Mouse (Mus musculus): ENCODE data around the gene Cxcr2. TPM values are rescaled to one million over a fixed set of nuclear protein-coding genes. Genes with fewer than 3 reads are reported as not detected.

Cxcr2 gene
- polyA plus RNA-seq, 1 experiment from 2014 or later = not detected

DNA sequence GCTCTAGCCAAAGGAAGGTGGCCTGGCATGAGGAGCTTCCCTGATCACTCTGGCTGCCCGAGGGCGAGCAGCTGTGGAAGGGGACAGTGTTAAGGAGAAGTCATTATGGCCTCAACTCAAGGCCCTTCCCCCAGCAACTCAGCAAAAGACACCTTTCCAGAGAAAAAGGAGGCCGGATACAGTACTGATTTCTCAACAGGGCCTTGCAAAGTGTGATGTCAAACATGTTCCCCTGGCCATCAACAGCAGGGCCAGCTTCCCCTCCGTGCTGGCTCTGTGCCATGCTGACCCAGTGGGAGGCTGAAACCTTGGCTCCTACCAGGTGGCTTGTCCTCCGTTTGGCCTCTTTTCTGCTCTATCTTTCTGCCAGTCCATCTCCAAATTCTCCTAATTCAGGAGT, 13.3 kb downstream of the Cxcr2 start:
- no peak overlapping the region for H3K27ac ChIP-seq (replicated peaks in 1 of 2; ENCODE audit: control insufficient read depth in 1 of 2, insufficient read depth in 1 of 2, low read depth in 2 of 2, low read length in 2 of 2)
- H3K4me2 ChIP-seq (ENCODE audit: low read length) = no peak overlapping the region
- no peaks in the 10 kb centered on the region; a peak in 1 of 4 replicates for H3K4me1 ChIP-seq (ENCODE audit: control insufficient read depth in 2 of 2, insufficient read depth in 2 of 2, low read length in 2 of 2)
- no peak for ATAC-seq (ENCODE audit: insufficient number of reproducible peaks, insufficient read depth, low FRiP score, low read depth)
- H3K36me3 ChIP-seq (ENCODE audit: control insufficient read depth, insufficient read depth, low read length) = no peaks in the 10 kb centered on the region
- H3K4me3 ChIP-seq (ENCODE audit: control insufficient read depth in 1 of 2, insufficient read depth in 1 of 2, low read depth in 1 of 2, low read length in 2 of 2) = no peak overlapping the region
- H3K9ac ChIP-seq (ENCODE audit: low read length) = no peak overlapping the region
- WGBS = 74% methylated on average over 5 of the region's 5 CpGs
- no peaks in the 10 kb centered on the region for H3K9me3 ChIP-seq (ENCODE audit: control insufficient read depth, low read length)
- H3K27me3 ChIP-seq (ENCODE audit: control insufficient read depth, insufficient read depth, low read length) = no peaks in the 10 kb centered on the region

DNA sequence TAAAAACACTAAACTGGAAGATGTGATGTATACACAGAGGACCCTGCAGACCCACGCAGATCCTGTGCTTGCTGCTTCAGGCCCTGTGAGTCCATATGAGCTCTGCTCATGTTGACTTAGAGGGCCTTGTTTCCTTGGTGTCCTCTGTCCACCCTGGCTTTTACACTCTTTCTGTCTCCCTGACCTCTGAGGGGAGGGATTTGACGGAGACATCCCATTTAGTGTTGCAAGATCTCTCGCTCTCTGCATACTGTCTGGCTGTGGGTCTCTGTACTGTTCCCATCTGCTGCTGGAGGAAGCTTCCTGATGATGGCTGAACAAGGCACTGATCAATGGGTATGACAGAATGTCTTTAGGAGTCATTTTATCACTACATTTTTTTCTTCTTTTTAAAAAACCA, 15.9 kb downstream of the Cxcr2 start:
- 87% methylated on average over 3 of the region's 3 CpGs for WGBS

DNA sequence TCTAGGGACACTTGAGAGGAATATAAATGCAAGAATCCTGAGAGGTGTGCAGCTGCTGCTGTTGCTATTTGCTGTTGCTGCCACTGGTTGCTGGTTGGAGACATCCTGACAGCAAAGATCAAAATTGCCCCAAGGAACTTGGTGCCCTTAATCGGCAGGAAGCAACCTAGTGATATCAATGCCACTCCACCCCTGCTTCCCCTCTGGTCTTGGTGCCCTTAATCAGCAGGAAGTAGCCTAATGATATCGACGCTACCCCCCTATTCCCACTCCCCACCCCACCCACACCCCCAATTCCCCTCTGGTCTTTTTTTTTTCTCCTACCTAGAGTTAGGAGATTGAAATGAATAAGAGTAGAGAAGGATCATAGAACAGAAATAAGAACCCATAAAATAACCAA, 18.9 kb downstream of the Cxcr2 start:
- H3K4me2 ChIP-seq (ENCODE audit: low read length) = no peak overlapping the region
- no peak overlapping the region for H3K9ac ChIP-seq (ENCODE audit: low read length)
- H3K36me3 ChIP-seq (ENCODE audit: control insufficient read depth, insufficient read depth, low read length) = no peaks in the 10 kb centered on the region
- no peaks in the 10 kb centered on the region for H3K27me3 ChIP-seq (ENCODE audit: control insufficient read depth, insufficient read depth, low read length)
- WGBS = 45% methylated on average over 3 of the region's 3 CpGs
- H3K9me3 ChIP-seq (ENCODE audit: control insufficient read depth, low read length) = no peaks in the 10 kb centered on the region
- no peak overlapping the region for H3K4me3 ChIP-seq (ENCODE audit: control insufficient read depth in 1 of 2, insufficient read depth in 1 of 2, low read depth in 1 of 2, low read length in 2 of 2)
- ATAC-seq (ENCODE audit: insufficient number of reproducible peaks, insufficient read depth, low FRiP score, low read depth) = no peak
- H3K4me1 ChIP-seq (ENCODE audit: control insufficient read depth in 2 of 2, insufficient read depth in 2 of 2, low read length in 2 of 2) = no peaks in the 10 kb centered on the region; a peak in 1 of 4 replicates
- H3K27ac ChIP-seq (replicated peaks in 1 of 2; ENCODE audit: control insufficient read depth in 1 of 2, insufficient read depth in 1 of 2, low read depth in 2 of 2, low read length in 2 of 2) = no peak overlapping the region

More for the DNA sequence above, 15.9 kb downstream of the Cxcr2 start:
- H3K27me3 ChIP-seq (ENCODE audit: control insufficient read depth, insufficient read depth, low read length) = no peaks in the 10 kb centered on the region
- no peak overlapping the region for H3K27ac ChIP-seq (replicated peaks in 1 of 2; ENCODE audit: control insufficient read depth in 1 of 2, insufficient read depth in 1 of 2, low read depth in 2 of 2, low read length in 2 of 2)
- no peaks in the 10 kb centered on the region for H3K36me3 ChIP-seq (ENCODE audit: control insufficient read depth, insufficient read depth, low read length)
- no peaks in the 10 kb centered on the region for H3K9me3 ChIP-seq (ENCODE audit: control insufficient read depth, low read length)
- H3K4me3 ChIP-seq (ENCODE audit: control insufficient read depth in 1 of 2, insufficient read depth in 1 of 2, low read depth in 1 of 2, low read length in 2 of 2) = no peak overlapping the region
- no peaks in the 10 kb centered on the region; a peak in 1 of 4 replicates for H3K4me1 ChIP-seq (ENCODE audit: control insufficient read depth in 2 of 2, insufficient read depth in 2 of 2, low read length in 2 of 2)
- no peak for ATAC-seq (ENCODE audit: insufficient number of reproducible peaks, insufficient read depth, low FRiP score, low read depth)
- no peak overlapping the region for H3K4me2 ChIP-seq (ENCODE audit: low read length)
- no peak overlapping the region for H3K9ac ChIP-seq (ENCODE audit: low read length)

DNA sequence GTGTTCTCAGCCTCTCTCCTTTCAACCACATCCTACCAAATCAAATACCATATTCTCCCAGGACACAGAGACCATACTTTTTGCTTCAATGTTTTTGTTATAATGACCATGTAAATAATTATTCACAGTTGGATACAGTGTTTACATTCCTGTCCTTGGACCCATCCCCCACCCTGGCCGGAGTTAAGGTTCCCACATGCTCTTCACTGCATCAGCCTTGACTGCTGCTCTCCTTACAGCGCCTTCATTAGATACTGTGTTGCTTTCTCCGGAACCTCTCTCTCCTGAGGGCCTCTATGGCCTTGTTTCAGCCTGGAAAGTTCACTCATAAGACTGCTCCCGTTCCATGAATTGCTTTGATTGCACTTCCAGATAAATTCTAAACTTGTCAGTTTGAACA, 21.9 kb downstream of the Cxcr2 start:
- WGBS = 63% methylated on average over 4 of the region's 4 CpGs
- Histone ChIP-seq H3K27ac (replicated peaks in 1 of 2; ENCODE audit: control insufficient read depth in 1 of 2, insufficient read depth in 1 of 2, low read depth in 2 of 2, low read length in 2 of 2) (no peak overlapping the region), H3K4me3 (ENCODE audit: control insufficient read depth in 1 of 2, insufficient read depth in 1 of 2, low read depth in 1 of 2, low read length in 2 of 2) (no peak overlapping the region), H3K27me3 (ENCODE audit: control insufficient read depth, insufficient read depth, low read length) (no peaks in the 10 kb centered on the region), H3K9me3 (ENCODE audit: control insufficient read depth, low read length) (no peaks in the 10 kb centered on the region), H3K9ac (ENCODE audit: low read length) (no peak overlapping the region), H3K4me2 (ENCODE audit: low read length) (no peak overlapping the region), H3K4me1 (ENCODE audit: control insufficient read depth in 2 of 2, insufficient read depth in 2 of 2, low read length in 2 of 2) (peaks cover 10 to 16% of the 10 kb centered on the region in 2 experiments), H3K36me3 (ENCODE audit: control insufficient read depth, insufficient read depth, low read length) (no peaks in the 10 kb centered on the region)
- ATAC-seq (ENCODE audit: insufficient number of reproducible peaks, insufficient read depth, low FRiP score, low read depth) = no peak

DNA sequence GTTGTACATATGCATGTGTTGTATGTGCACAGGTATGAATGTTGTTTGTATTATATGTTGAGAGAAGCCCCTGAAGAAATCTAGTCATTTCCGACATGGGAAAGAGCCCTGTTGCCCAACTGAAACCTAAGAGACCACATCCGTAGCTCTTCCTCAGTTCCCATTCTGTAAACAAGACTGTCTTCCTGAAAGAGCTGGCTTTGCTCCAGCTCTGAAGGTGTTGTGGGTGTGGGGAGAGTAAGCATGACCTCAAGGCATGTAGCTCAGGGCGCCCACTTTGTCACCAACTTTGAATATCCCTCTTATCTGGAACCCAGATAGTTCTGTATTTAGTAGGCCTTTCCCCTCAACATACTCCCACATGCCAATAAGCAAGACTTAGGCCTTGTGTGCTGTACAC, 24.8 kb downstream of the Cxcr2 start:
- no peak for ATAC-seq (ENCODE audit: insufficient number of reproducible peaks, insufficient read depth, low FRiP score, low read depth)
- H3K9ac ChIP-seq (ENCODE audit: low read length) = no peak overlapping the region
- no peak overlapping the region for H3K4me3 ChIP-seq (ENCODE audit: control insufficient read depth in 1 of 2, insufficient read depth in 1 of 2, low read depth in 1 of 2, low read length in 2 of 2)
- H3K9me3 ChIP-seq (ENCODE audit: control insufficient read depth, low read length) = no peaks in the 10 kb centered on the region
- peaks cover 11 to 20% of the 10 kb centered on the region in 2 experiments for H3K4me1 ChIP-seq (ENCODE audit: control insufficient read depth in 2 of 2, insufficient read depth in 2 of 2, low read length in 2 of 2)
- no peaks in the 10 kb centered on the region for H3K27me3 ChIP-seq (ENCODE audit: control insufficient read depth, insufficient read depth, low read length)
- WGBS = 55% methylated on average over 3 of the region's 3 CpGs
- no peak overlapping the region for H3K27ac ChIP-seq (replicated peaks in 1 of 2; ENCODE audit: control insufficient read depth in 1 of 2, insufficient read depth in 1 of 2, low read depth in 2 of 2, low read length in 2 of 2)
- no peak overlapping the region for H3K4me2 ChIP-seq (ENCODE audit: low read length)
- H3K36me3 ChIP-seq (ENCODE audit: control insufficient read depth, insufficient read depth, low read length) = no peaks in the 10 kb centered on the region

DNA sequence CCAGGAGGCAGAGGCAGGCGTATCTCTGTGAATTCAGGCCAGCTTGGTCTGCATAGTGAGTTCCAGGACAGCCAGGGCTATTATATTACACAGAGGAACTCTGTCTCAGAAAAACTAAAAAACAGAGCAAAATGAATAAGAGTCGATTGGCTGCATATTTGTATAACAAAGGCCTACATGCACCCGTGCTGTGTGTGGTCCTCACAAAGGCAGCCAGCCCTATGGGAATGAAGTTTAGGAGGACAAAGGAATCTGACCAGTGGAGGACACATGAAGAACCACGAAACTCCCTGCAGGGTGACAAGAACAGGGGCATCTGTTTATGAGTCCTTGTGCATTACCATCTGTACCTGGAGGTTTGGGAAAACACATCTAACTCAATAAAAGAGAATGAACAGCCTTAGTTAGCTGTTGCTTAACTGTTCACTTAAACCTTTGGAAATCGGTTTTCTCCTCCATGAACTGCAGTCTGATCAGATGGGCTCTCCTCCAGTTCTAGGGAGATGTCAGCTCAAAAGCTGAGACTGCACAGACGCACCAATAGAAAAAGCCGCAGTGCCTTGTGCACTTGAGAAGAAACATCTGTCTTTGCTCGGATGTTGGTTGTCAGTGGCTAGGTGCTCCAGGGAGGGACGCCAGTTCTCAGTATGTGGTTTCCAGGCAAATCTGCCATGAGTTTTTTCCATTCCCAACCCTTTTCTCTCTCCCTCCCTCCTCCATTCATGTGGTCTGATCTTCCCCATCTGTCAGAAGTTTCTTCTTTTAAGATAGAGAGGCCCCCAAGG, 26.0 kb downstream of the Cxcr2 start:
- no peaks in the 10 kb centered on the region for H3K9me3 ChIP-seq (ENCODE audit: control insufficient read depth, low read length)
- ATAC-seq (ENCODE audit: insufficient number of reproducible peaks, insufficient read depth, low FRiP score, low read depth) = peak; percentile 81
- H3K4me2 ChIP-seq (ENCODE audit: low read length) = no peak overlapping the region
- no peak overlapping the region for H3K4me3 ChIP-seq (ENCODE audit: control insufficient read depth in 1 of 2, insufficient read depth in 1 of 2, low read depth in 1 of 2, low read length in 2 of 2)
- H3K27me3 ChIP-seq (ENCODE audit: control insufficient read depth, insufficient read depth, low read length) = no peaks in the 10 kb centered on the region
- peaks cover 11 to 20% of the 10 kb centered on the region in 2 experiments for H3K4me1 ChIP-seq (ENCODE audit: control insufficient read depth in 2 of 2, insufficient read depth in 2 of 2, low read length in 2 of 2)
- no peak overlapping the region for H3K9ac ChIP-seq (ENCODE audit: low read length)
- 27% methylated on average over 9 of the region's 9 CpGs for WGBS
- peak overlapping the region; percentile 43 to 68 for H3K27ac ChIP-seq (replicated peaks in 1 of 2; ENCODE audit: control insufficient read depth in 1 of 2, insufficient read depth in 1 of 2, low read depth in 2 of 2, low read length in 2 of 2)
- H3K36me3 ChIP-seq (ENCODE audit: control insufficient read depth, insufficient read depth, low read length) = no peaks in the 10 kb centered on the region

DNA sequence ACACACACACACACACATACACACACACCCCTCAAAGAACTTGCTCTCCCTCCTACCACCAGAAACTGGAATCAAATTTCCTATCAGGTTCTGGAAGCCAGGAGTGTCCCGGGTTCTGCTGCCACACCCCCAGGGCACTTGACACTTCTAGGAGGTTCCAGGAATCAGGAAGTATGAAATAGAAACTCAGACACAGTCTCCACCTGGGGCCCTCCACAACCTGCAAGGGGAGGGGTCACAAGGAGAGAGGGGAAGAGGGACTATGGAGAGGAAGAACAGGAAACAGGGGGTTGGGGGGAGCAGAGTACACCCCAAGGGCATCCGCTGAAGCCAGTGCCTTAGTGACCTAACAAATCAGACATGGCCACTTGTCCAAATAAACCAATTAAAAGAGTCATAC, 27.7 kb downstream of the Cxcr2 start:
- Histone ChIP-seq H3K36me3 (ENCODE audit: control insufficient read depth, insufficient read depth, low read length) (no peaks in the 10 kb centered on the region), H3K27ac (replicated peaks in 1 of 2; ENCODE audit: control insufficient read depth in 1 of 2, insufficient read depth in 1 of 2, low read depth in 2 of 2, low read length in 2 of 2) (no peak overlapping the region), H3K27me3 (ENCODE audit: control insufficient read depth, insufficient read depth, low read length) (no peaks in the 10 kb centered on the region), H3K4me1 (ENCODE audit: control insufficient read depth in 2 of 2, insufficient read depth in 2 of 2, low read length in 2 of 2) (peaks cover 11 to 20% of the 10 kb centered on the region in 2 experiments), H3K4me3 (ENCODE audit: control insufficient read depth in 1 of 2, insufficient read depth in 1 of 2, low read depth in 1 of 2, low read length in 2 of 2) (no peak overlapping the region), H3K9ac (ENCODE audit: low read length) (no peak overlapping the region), H3K9me3 (ENCODE audit: control insufficient read depth, low read length) (no peaks in the 10 kb centered on the region), H3K4me2 (ENCODE audit: low read length) (no peak overlapping the region)
- no peak for ATAC-seq (ENCODE audit: insufficient number of reproducible peaks, insufficient read depth, low FRiP score, low read depth)
- WGBS = 62% methylated on average over 2 of the region's 2 CpGs

DNA sequence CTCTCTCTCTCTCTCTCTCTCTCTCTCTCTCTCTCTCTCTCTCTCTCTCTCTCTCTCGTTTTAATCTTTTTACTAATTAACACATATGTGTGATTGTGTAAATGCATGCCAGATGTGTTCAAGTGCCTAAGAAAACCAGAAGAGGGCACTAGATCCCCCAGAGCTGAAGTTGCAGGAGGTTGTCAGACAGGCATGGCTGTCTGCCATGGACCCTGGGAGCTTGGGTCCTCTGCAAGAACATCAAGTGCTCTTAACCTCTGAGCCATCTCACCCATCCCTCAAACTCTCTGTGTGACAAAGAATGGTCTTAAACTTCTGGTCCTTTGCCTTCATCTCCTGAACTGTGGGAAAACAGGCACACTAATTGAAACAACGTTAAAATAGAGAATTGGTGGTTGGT, 29.2 kb downstream of the Cxcr2 start:
- ATAC-seq (ENCODE audit: insufficient number of reproducible peaks, insufficient read depth, low FRiP score, low read depth) = no peak

More for the DNA sequence above, 29.2 kb downstream of the Cxcr2 start:
- Histone ChIP-seq H3K4me1 (ENCODE audit: control insufficient read depth in 2 of 2, insufficient read depth in 2 of 2, low read length in 2 of 2) (peaks cover 11 to 20% of the 10 kb centered on the region in 2 experiments), H3K36me3 (ENCODE audit: control insufficient read depth, insufficient read depth, low read length) (no peaks in the 10 kb centered on the region), H3K4me3 (ENCODE audit: control insufficient read depth in 1 of 2, insufficient read depth in 1 of 2, low read depth in 1 of 2, low read length in 2 of 2) (no peak overlapping the region), H3K27me3 (ENCODE audit: control insufficient read depth, insufficient read depth, low read length) (no peaks in the 10 kb centered on the region), H3K4me2 (ENCODE audit: low read length) (no peak overlapping the region), H3K9ac (ENCODE audit: low read length) (no peak overlapping the region), H3K27ac (replicated peaks in 1 of 2; ENCODE audit: control insufficient read depth in 1 of 2, insufficient read depth in 1 of 2, low read depth in 2 of 2, low read length in 2 of 2) (no peak overlapping the region), H3K9me3 (ENCODE audit: control insufficient read depth, low read length) (no peaks in the 10 kb centered on the region)
- WGBS = 46% methylated on average over 2 of the region's 2 CpGs
